Mouse (Mus musculus) myocyte (in vitro differentiated cells): Measurements from ENCODE around the gene Upb1.
"Not testable (repeated sequence)": the region's sequence is repeated elsewhere in the genome, so short reads cannot be mapped to it uniquely, and the experiment has no call there.

Source experiments
- CEBPB ChIP-seq: IDR thresholded peaks from 2 replicates; pipeline ENCODE4 v1.6.1; 2011; ENCODE audit warnings: mild to moderate bottlenecking, moderate library complexity; ENCODE audit not compliant: poor library complexity, insufficient read depth, severe bottlenecking
- E2F4 ChIP-seq: IDR thresholded peaks from one replicate; pipeline ENCODE4 v1.6.1; 2011; ENCODE audit warnings: mild to moderate bottlenecking, control low read depth, moderate library complexity; ENCODE audit not compliant: insufficient read depth
- POLR2A ChIP-seq: IDR thresholded peaks from one replicate; pipeline ENCODE4 v1.6.1; 2011; ENCODE audit warnings: low read depth, mild to moderate bottlenecking, control low read depth, moderate library complexity; ENCODE audit not compliant: insufficient read length
- SRF ChIP-seq: IDR thresholded peaks from one replicate; pipeline ENCODE4 v1.6.1; 2011; ENCODE audit warnings: low read depth; ENCODE audit not compliant: control insufficient read depth, insufficient read length
- TCF12 ChIP-seq: IDR thresholded peaks from one replicate; pipeline ENCODE4 v1.6.1; 2011; ENCODE audit warnings: mild to moderate bottlenecking, control low read depth; ENCODE audit not compliant: poor library complexity, insufficient read depth, severe bottlenecking
- USF1 ChIP-seq: IDR thresholded peaks from one replicate; pipeline ENCODE4 v1.6.1; 2011; ENCODE audit warnings: low read depth, mild to moderate bottlenecking, control low read depth, moderate library complexity

DNA sequence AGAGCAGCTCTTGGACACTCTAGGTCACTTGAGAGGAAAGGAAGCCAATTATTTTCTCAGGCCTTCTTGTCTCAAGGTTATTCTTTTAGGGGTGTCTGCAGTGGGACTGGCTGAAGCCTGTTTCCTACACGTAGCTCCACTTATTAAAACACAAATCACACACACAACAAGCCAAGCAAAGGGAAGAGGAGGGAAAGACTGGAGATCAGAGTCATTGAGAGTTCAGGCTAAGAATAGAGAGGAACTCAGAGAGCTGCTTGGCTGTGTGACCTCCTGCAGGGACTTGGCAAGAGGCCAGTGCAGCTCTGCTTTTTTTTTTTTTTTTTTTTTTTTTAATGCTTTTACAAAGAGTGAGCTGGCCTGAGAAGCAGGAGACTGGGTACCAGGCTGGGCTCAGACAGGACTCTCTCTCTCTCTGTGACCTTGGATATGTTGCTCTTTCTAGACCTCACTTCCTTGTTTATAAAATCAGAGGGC, 36.7 kb upstream of the Upb1 start:
- TF ChIP-seq USF1, POLR2A, SRF, TCF12, E2F4, CEBPB: not testable (repeated sequence)
